Mouse (Mus musculus) kidney, postnatal 0 days (tissue): ENCODE results near the gene Gad1. TPM values are rescaled to one million over a fixed set of nuclear protein-coding genes. Genes with fewer than 3 reads are reported as not detected.

Experiments
- ATAC-seq: fragments of 200-750 bp; cut with Nextera tagmentation; replicated peaks from 2 replicates; pipeline ENCODE4 v1.8.0; 2017; ENCODE audit warnings: low read depth, moderate number of reproducible peaks, moderate TSS enrichment, moderate library complexity; ENCODE audit not compliant: low FRiP score
- DNase-seq: peaks from one replicate; pipeline ENCODE4 v3.0.0-alpha.2; 2016; ENCODE audit warnings: low spot score
- H3K27ac ChIP-seq: fragments of 300-500 bp; sonication (generic); 2 replicates; pipeline ENCODE4 v1.5.1; 2014; ENCODE audit warnings: mild to moderate bottlenecking
- H3K27me3 ChIP-seq: fragments of 300-500 bp; sonication (generic); 2 replicates; pipeline ENCODE4 v1.6.1; 2014; ENCODE audit warnings: low read length, mixed read lengths; ENCODE audit not compliant: insufficient read depth
- H3K36me3 ChIP-seq: fragments of 300-500 bp; sonication (generic); 2 replicates; pipeline ENCODE4 v1.6.1; 2014; ENCODE audit warnings: low read length, mixed read lengths; ENCODE audit not compliant: insufficient read depth
- H3K4me1 ChIP-seq: fragments of 300-500 bp; sonication (generic); replicated peaks from 2 replicates; pipeline ENCODE4 v1.6.1; 2014; ENCODE audit warnings: antibody characterized with exemption, low read length, mixed read lengths; ENCODE audit not compliant: insufficient read depth
- H3K4me2 ChIP-seq: fragments of 300-500 bp; sonication (generic); 2 replicates; pipeline ENCODE4 v1.6.1; 2014; ENCODE audit warnings: mild to moderate bottlenecking, low read length, moderate library complexity, mixed read lengths
- H3K4me3 ChIP-seq: fragments of 300-500 bp; sonication (generic); replicated peaks from 2 replicates; pipeline ENCODE4 v1.5.1; 2014; ENCODE audit warnings: low read depth, low read length
- H3K9ac ChIP-seq: fragments of 300-500 bp; sonication (generic); 2 replicates; pipeline ENCODE4 v1.6.1; 2014; ENCODE audit warnings: low read depth, low read length
- H3K9me3 ChIP-seq: fragments of 300-500 bp; sonication (generic); replicated peaks from 2 replicates; pipeline ENCODE4 v1.6.1; 2016; ENCODE audit warnings: low read length, inconsistent platforms, mixed read lengths
- CTCF ChIP-seq: IDR thresholded peaks from 2 replicates; pipeline ENCODE4 v1.5.1; 2016; ENCODE audit warnings: antibody characterized with exemption, low read depth, mild to moderate bottlenecking, moderate library complexity
- WGBS: fragments of 180-500 bp; shearing (Covaris S2); extraction: QIAGEN DNeasy Blood & Tissue Kit; methylation state at CpG from one replicate; pipeline ENCODE4 v1.1.7; 2014; 5-methylcytosine and 5-hydroxymethylcytosine counted together
- polyA plus RNA-seq: library from polyadenylated mRNA; unstranded; fragments of >200 nt; fragmentation: Nextera tagmentation; extraction: Ambion mirVana; gene quantifications from 2 replicates; pipeline ENCODE4 v1.2.1, GENCODE M21; 2015

Gad1 gene
- polyA plus RNA-seq, 1 experiment from 2014 or later, result 0.25 TPM

- Histone ChIP-seq H3K27ac (no peak overlapping the region), H3K27me3 (no peaks in the 10 kb centered on the region), H3K4me2 (no peak overlapping the region), H3K9ac (no peak overlapping the region), H3K36me3 (no peaks in the 10 kb centered on the region), H3K4me3 (no peak overlapping the region), H3K9me3 (no peaks in the 10 kb centered on the region), H3K4me1 (no peaks in the 10 kb centered on the region)
- WGBS, result 55% methylated on average over 6 of the region's 6 CpGs
- no peak for TF ChIP-seq CTCF
- DNase-seq (no peak), ATAC-seq (no peak)
Measured at GRCm38 (mm10) chr2:70645266-70645780, 92.5 kb downstream of the Gad1 start.

- Histone ChIP-seq H3K27me3 (no peaks in the 10 kb centered on the region), H3K9me3 (no peaks in the 10 kb centered on the region), H3K4me1 (no peaks in the 10 kb centered on the region), H3K9ac (no peak overlapping the region), H3K27ac (no peak overlapping the region), H3K4me3 (no peak overlapping the region), H3K4me2 (no peak overlapping the region), H3K36me3 (no peaks in the 10 kb centered on the region)
- DNase-seq, result no peak
- TF ChIP-seq CTCF, result no peak
- 46% methylated on average over 4 of the region's 4 CpGs for WGBS
- ATAC-seq, result no peak
Measured at GRCm38 (mm10) chr2:70647681-70648080, 94.8 kb downstream of the Gad1 start.

GRCm38 (mm10) chr2:70648271-70648670, 95.4 kb downstream of the Gad1 start:
- DNase-seq (no peak), ATAC-seq (no peak)
- H3K4me2 ChIP-seq, result no peak overlapping the region
- no peaks in the 10 kb centered on the region for H3K4me1 ChIP-seq
- H3K9ac ChIP-seq, result no peak overlapping the region
- no peaks in the 10 kb centered on the region for H3K36me3 ChIP-seq
- no peaks in the 10 kb centered on the region for H3K9me3 ChIP-seq
- no peak overlapping the region for H3K27ac ChIP-seq
- H3K27me3 ChIP-seq, result no peaks in the 10 kb centered on the region
- no peak overlapping the region for H3K4me3 ChIP-seq
- WGBS, result 71% methylated on average over 5 of the region's 5 CpGs
- TF ChIP-seq CTCF, result no peak

GRCm38 (mm10) chr2:70649471-70649870, 96.6 kb downstream of the Gad1 start:
- WGBS, result 93% methylated on average over 4 of the region's 4 CpGs
- Histone ChIP-seq H3K4me2 (no peak overlapping the region), H3K9me3 (no peaks in the 10 kb centered on the region), H3K4me3 (no peak overlapping the region), H3K36me3 (no peaks in the 10 kb centered on the region), H3K27me3 (no peaks in the 10 kb centered on the region), H3K27ac (no peak overlapping the region), H3K9ac (no peak overlapping the region), H3K4me1 (no peaks in the 10 kb centered on the region)
- no peak for DNase-seq
- TF ChIP-seq CTCF, result no peak
- ATAC-seq, result no peak

Other genes starting within 250 kb of the Gad1 start
- 4.2 and 4.7 TPM in 2 replicates for gene Sp5, start 78.1 kb upstream of the Gad1 start, polyA plus RNA-seq
- 5.6 and 6.8 TPM in 2 replicates for gene Erich2, start 44.3 kb upstream of the Gad1 start, polyA plus RNA-seq
- 151 and 161 TPM in 2 replicates for gene Gorasp2, start 108.5 kb downstream of the Gad1 start, polyA plus RNA-seq
- 3.1 and 5.0 TPM in 2 replicates for gene Gm26558, start 109.0 kb downstream of the Gad1 start, polyA plus RNA-seq